Mouse (Mus musculus) kidney, embryonic 14.5 days (tissue): ENCODE data around the gene Dusp7. TPM values are rescaled to one million over a fixed set of nuclear protein-coding genes. Genes with fewer than 3 reads are reported as not detected.

ENCODE experiments used
- ATAC-seq: fragments of 200-750 bp; cut with Nextera tagmentation; 2 replicates; pipeline ENCODE4 v1.8.0; 2017; ENCODE audit warnings: moderate number of reproducible peaks, mild to moderate bottlenecking, moderate TSS enrichment, moderate library complexity; ENCODE audit not compliant: low FRiP score, low TSS enrichment
- H3K27ac ChIP-seq: fragments of 300-500 bp; sonication (generic); 2 replicates; pipeline ENCODE4 v1.5.1; 2014; ENCODE audit warnings: low read depth, mild to moderate bottlenecking, low read length, moderate library complexity, mixed read lengths
- H3K27me3 ChIP-seq: fragments of 300-500 bp; sonication (generic); 2 replicates; pipeline ENCODE4 v1.6.1; 2014; ENCODE audit warnings: mild to moderate bottlenecking, low read length; ENCODE audit not compliant: control insufficient read depth, insufficient read depth
- H3K36me3 ChIP-seq: fragments of 300-500 bp; sonication (generic); 2 replicates; pipeline ENCODE4 v1.6.1; 2014; ENCODE audit warnings: low read length, mixed read lengths; ENCODE audit not compliant: control insufficient read depth, insufficient read depth
- H3K4me1 ChIP-seq: fragments of 300-500 bp; sonication (generic); 2 replicates; pipeline ENCODE4 v1.6.1; 2014; ENCODE audit warnings: low read length, mixed read lengths; ENCODE audit not compliant: control insufficient read depth, insufficient read depth
- H3K4me2 ChIP-seq: fragments of 300-500 bp; sonication (generic); replicated peaks from 2 replicates; pipeline ENCODE4 v1.6.1; 2014; ENCODE audit warnings: low read depth, mild to moderate bottlenecking, low read length
- H3K4me3 ChIP-seq: fragments of 300-500 bp; sonication (generic); 2 replicates; pipeline ENCODE4 v1.5.1; 2014; ENCODE audit warnings: mild to moderate bottlenecking, low read length
- H3K9ac ChIP-seq: fragments of 300-500 bp; sonication (generic); 2 replicates; pipeline ENCODE4 v1.6.1; 2014; ENCODE audit warnings: low read depth, mild to moderate bottlenecking, low read length, moderate library complexity
- H3K9me3 ChIP-seq: fragments of 300-500 bp; sonication (generic); 2 replicates; pipeline ENCODE4 v1.6.1; 2016; ENCODE audit warnings: low read length; ENCODE audit not compliant: control insufficient read depth
- WGBS: fragments of 180-500 bp; shearing (Covaris S2); extraction: QIAGEN DNeasy Blood & Tissue Kit; methylation state at CpG from one replicate; pipeline ENCODE4 v1.1.7; 2014; 5-methylcytosine and 5-hydroxymethylcytosine counted together
- polyA plus RNA-seq: library from polyadenylated mRNA; unstranded; fragments of >200 nt; fragmentation: Nextera tagmentation; extraction: Ambion mirVana; gene quantifications from 2 replicates; pipeline ENCODE4 v1.2.1, GENCODE M21; 2014

Dusp7 gene
- polyA plus RNA-seq, 1 experiment from 2014 or later = 26.3 TPM

DNA sequence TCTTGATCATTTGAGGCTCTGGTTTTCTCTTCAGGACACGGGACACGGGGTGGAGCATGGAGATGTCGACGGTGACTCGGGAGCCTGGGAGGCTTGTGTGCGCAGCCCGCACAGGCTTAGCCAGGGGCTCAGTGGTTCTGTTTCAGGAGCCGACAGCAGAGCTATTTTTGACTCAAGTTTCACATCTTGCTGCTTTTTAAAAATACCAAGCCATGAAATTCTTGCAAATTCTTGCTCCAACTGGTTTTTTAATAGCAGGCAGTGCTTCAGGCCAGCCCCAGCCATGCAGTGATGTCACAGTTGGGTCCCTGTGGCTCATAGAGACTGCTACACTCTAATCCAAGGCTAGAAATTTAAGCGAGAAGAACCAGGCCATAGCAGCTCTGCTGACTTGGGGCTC is 30.8 kb upstream of the Dusp7 start:
- Histone ChIP-seq H3K36me3 (no peaks in the 10 kb centered on the region), H3K4me1 (peaks cover 42% of the 10 kb centered on the region), H3K4me3 (no peak overlapping the region), H3K27me3 (no peaks in the 10 kb centered on the region), H3K9ac (no peak overlapping the region), H3K4me2 (no peak overlapping the region), H3K27ac (peak overlapping the region; percentile 51; the same call in 1 of the 2 replicates), H3K9me3 (no peaks in the 10 kb centered on the region)
- WGBS = 71% methylated on average over 9 of the region's 9 CpGs
- no peak for ATAC-seq

DNA sequence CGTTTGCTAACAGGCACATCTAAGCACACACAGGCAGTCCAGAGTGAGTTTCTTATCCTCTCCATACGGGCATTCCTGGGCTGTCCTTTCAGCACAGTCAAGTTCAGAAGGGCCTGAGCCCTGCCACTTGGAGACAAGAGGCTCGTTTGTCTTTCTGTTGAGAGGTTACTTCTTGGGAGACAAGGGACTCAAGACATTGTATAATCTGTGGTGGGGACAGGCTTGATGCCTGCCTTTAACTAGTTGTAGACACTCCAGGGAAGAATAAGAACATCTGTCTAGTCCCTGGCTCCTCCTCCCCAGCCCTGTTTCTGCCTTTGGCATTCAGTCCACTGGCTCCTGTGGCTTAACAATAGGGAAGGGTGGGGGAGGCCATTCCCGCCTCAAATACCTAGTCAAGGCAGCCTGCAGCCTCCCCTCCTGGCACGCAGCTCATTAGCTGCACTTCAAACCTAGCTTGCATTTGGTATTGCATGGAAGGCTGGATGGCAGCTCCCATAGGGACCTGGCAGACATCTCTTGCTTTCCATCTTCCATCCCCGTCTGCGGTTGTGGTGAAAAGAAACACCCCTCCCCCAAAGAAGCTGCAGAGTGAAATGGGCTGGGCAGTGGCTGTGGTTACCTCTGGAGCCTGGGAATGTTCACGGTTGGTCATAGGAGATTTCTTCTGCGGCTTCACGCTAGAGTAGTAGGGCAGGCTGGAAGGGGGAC is 29.8 kb upstream of the Dusp7 start:
- no peaks in the 10 kb centered on the region for H3K36me3 ChIP-seq
- no peaks in the 10 kb centered on the region for H3K9me3 ChIP-seq
- no peak overlapping the region for H3K4me3 ChIP-seq
- no peak overlapping the region for H3K4me2 ChIP-seq
- no peak overlapping the region for H3K9ac ChIP-seq
- H3K4me1 ChIP-seq = peaks cover 42% of the 10 kb centered on the region
- peak overlapping the region; percentile 51; the same call in 1 of the 2 replicates for H3K27ac ChIP-seq
- no peak for ATAC-seq
- 31% methylated on average over 10 of the region's 10 CpGs for WGBS
- no peaks in the 10 kb centered on the region for H3K27me3 ChIP-seq

DNA sequence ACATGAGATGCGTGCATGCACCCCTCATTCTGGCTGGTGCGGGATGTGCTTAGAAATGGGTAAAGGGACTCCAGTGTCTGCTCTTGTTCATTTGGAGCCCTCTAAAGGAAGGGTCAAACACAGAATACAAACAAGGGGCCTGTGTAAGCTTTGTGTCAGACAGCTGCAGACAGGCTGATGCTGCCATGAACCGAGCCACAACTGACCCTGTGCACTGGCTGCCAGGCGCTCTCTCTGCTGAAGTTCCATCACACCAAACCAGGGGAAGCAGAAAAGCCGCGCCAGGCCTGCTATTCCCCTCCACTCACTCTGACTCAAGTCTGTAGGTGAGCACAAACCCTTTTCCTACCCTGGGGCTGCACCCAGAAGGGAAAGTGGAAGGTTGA is 29.3 kb upstream of the Dusp7 start:
- no peak overlapping the region for H3K4me2 ChIP-seq
- H3K27ac ChIP-seq = peak overlapping the region; percentile 42; the same call in 1 of the 2 replicates
- no peak for ATAC-seq

DNA sequence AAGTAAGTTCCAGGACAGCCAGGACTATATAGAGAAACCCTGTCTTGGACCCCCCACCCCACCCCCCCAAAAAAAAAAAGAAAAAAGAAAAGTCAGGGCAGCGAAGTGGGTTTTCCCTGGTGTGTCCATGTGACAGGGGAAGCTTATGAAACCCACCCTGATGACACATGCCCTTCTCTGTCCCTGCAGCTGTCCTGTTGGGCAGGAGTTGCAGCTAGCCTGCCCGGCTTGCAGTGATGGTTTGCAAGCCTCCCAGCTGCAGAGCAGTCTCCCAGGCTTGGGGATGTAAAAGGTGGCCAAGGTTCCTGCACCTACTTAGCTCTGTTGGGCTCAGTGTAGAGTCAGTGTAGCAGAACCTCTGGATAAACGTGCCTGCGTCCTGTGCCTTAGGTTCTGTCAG is 28.7 kb upstream of the Dusp7 start:
- Histone ChIP-seq H3K27me3 (no peaks in the 10 kb centered on the region), H3K4me3 (no peak overlapping the region), H3K4me2 (no peak overlapping the region), H3K36me3 (no peaks in the 10 kb centered on the region), H3K9me3 (no peaks in the 10 kb centered on the region), H3K9ac (no peak overlapping the region), H3K27ac (peak overlapping the region; percentile 88; the same call in 1 of the 2 replicates), H3K4me1 (peaks cover 44% of the 10 kb centered on the region)
- WGBS = 80% methylated on average over 4 of the region's 4 CpGs
- ATAC-seq = no peak

More for the DNA sequence above, 29.3 kb upstream of the Dusp7 start:
- Histone ChIP-seq H3K4me3 (no peak overlapping the region), H3K36me3 (no peaks in the 10 kb centered on the region), H3K4me1 (peaks cover 42% of the 10 kb centered on the region), H3K9me3 (no peaks in the 10 kb centered on the region), H3K9ac (no peak overlapping the region), H3K27me3 (no peaks in the 10 kb centered on the region)
- WGBS = 69% methylated on average over 6 of the region's 6 CpGs

DNA sequence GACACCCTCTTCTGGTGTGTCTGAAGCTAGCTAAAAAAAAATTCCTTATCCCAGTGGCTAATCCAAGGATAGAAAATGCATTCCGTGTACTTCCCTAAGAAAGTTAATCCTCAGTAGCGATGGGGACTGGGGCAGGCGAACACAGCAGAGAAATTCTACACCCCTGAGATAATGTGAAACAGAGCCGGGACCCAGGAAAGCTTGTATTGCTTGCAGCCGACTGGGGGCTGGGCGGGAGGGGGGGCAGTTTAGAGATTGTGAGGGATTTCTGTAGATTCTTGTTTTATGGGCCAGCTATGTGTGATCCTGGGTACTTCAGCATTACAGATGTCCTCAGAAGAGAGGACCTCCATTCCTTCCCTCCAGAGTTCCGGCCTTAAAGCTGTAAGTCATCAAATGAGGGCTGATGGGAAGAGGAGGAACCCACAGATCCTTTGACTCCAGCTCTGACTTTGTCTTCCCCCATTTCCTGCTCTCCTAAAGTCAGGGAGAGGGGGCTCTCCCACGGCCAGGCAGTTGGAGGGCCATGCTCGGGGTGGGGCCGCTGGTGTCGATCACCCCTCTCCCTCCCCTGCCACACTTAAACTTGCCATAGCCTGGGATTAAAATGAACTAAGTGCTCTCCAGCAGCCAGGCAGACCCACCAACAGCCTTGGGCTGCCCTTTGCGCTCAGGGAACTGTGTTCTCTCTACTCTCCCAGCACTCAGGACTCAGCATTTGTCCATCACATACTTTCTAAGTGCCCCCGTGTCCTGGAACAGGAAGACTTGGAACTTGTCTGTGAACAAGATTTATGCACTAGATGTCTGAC is 27.7 kb upstream of the Dusp7 start:
- peak overlapping the region; percentile 88 for H3K27ac ChIP-seq
- H3K4me2 ChIP-seq = no peak overlapping the region
- H3K4me1 ChIP-seq = peaks cover 52% of the 10 kb centered on the region
- WGBS = 13% methylated on average over 13 of the region's 13 CpGs
- H3K27me3 ChIP-seq = no peaks in the 10 kb centered on the region
- no peak overlapping the region for H3K9ac ChIP-seq
- no peak overlapping the region for H3K4me3 ChIP-seq
- no peaks in the 10 kb centered on the region for H3K36me3 ChIP-seq
- peak; percentile 44 for ATAC-seq
- no peaks in the 10 kb centered on the region for H3K9me3 ChIP-seq

DNA sequence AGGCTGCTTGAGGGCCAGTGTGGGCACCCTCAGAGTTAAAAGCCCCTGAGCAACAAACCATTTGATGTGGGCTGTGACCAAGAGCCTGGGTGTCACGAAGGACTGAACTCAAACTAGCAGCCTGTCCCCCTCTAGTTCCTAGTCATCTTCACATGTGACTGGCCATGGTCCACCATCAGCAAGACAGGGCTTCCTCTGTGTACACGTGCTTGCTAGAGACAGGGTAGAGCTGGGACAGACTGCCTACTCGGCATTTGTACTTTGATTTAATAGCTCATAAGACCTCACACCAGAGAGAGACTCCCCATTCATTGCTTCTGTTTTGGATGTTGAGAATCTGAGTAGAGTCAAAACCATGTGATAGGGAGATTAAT is 27.1 kb upstream of the Dusp7 start:
- Histone ChIP-seq H3K9me3 (no peaks in the 10 kb centered on the region), H3K4me3 (no peak overlapping the region), H3K9ac (no peak overlapping the region), H3K36me3 (no peaks in the 10 kb centered on the region), H3K27ac (peak overlapping the region; percentile 88), H3K27me3 (no peaks in the 10 kb centered on the region), H3K4me2 (no peak overlapping the region), H3K4me1 (peaks cover 52% of the 10 kb centered on the region)
- peak; percentile 30; the same call in 1 of the 2 replicates for ATAC-seq
- 19% methylated on average over 3 of the region's 3 CpGs for WGBS

- H3K27ac ChIP-seq = no peak overlapping the region
- H3K4me1 ChIP-seq = peaks cover 52% of the 10 kb centered on the region
- ATAC-seq = no peak
- H3K36me3 ChIP-seq = no peaks in the 10 kb centered on the region
- H3K4me2 ChIP-seq = no peak overlapping the region
- H3K4me3 ChIP-seq = no peak overlapping the region
- whole genome bisulfite sequencing = 92% methylated on average over 9 of the region's 9 CpGs
- no peaks in the 10 kb centered on the region for H3K9me3 ChIP-seq
- H3K27me3 ChIP-seq = no peaks in the 10 kb centered on the region
- no peak overlapping the region for H3K9ac ChIP-seq
Measured at GRCm38 (mm10) chr9:106342573-106342972, 25.9 kb upstream of the Dusp7 start.

- Histone ChIP-seq H3K4me3 (no peak overlapping the region), H3K9ac (no peak overlapping the region), H3K9me3 (no peaks in the 10 kb centered on the region), H3K27ac (peak overlapping the region; percentile 31; the same call in 1 of the 2 replicates), H3K36me3 (no peaks in the 10 kb centered on the region), H3K27me3 (no peaks in the 10 kb centered on the region), H3K4me2 (no peak overlapping the region), H3K4me1 (peaks cover 41% of the 10 kb centered on the region)
- no peak for ATAC-seq
- WGBS = 29% methylated on average over 6 of the region's 6 CpGs
Measured at GRCm38 (mm10) chr9:106345167-106345566, 23.3 kb upstream of the Dusp7 start.

- no peak for ATAC-seq
- Histone ChIP-seq H3K4me3 (no peak overlapping the region), H3K36me3 (no peaks in the 10 kb centered on the region), H3K4me1 (peaks cover 36% of the 10 kb centered on the region), H3K27me3 (no peaks in the 10 kb centered on the region), H3K9me3 (no peaks in the 10 kb centered on the region), H3K4me2 (no peak overlapping the region), H3K9ac (no peak overlapping the region), H3K27ac (no peak overlapping the region; the same call in 1 of the 2 replicates)
- WGBS = 37% methylated on average over 6 of the region's 6 CpGs
Measured at GRCm38 (mm10) chr9:106345630-106346029, 22.8 kb upstream of the Dusp7 start.
